Mouse (Mus musculus) cerebellum, adult 2 months (tissue): Measurements from ENCODE around the gene Rabgap1l. TPM values are rescaled to one million over a fixed set of nuclear protein-coding genes. Genes with fewer than 3 reads are reported as not detected.

Source experiments
- DNase-seq, 2 experiments: peaks; one replicate each; pipeline ENCODE4 v3.0.0; 2021
- H3K27ac ChIP-seq: fragments of 200-500 bp; 2 replicates; pipeline ENCODE4 v1.5.1; 2012; ENCODE audit warnings: low read length, control low read depth, inconsistent platforms; ENCODE audit not compliant: insufficient read depth
- H3K27me3 ChIP-seq: fragments of 200-500 bp; 2 replicates; pipeline ENCODE4 v1.6.1; 2012; ENCODE audit warnings: inconsistent platforms, mild to moderate bottlenecking, low read length, moderate library complexity; ENCODE audit not compliant: control insufficient read depth, insufficient read depth
- H3K4me1 ChIP-seq: fragments of 200-500 bp; 2 replicates; pipeline ENCODE4 v1.6.1; 2011; ENCODE audit warnings: low read length; ENCODE audit not compliant: control insufficient read depth, insufficient read depth
- H3K4me3 ChIP-seq: fragments of 200-500 bp; replicated peaks from 2 replicates; pipeline ENCODE3; 2011; ENCODE audit warnings: mild to moderate bottlenecking, low read depth, low read length, control low read depth; ENCODE audit not compliant: insufficient read depth
- CTCF ChIP-seq: fragments of 200-500 bp; IDR thresholded peaks from 2 replicates; pipeline ENCODE4 v1.5.1; 2011; ENCODE audit warnings: low read depth, mild to moderate bottlenecking, control low read depth, low read length, moderate library complexity, borderline replicate concordance; ENCODE audit not compliant: insufficient read depth
- POLR2A ChIP-seq: fragments of 200-500 bp; IDR thresholded peaks from 2 replicates; pipeline ENCODE4 v1.6.1; 2011; ENCODE audit warnings: low read length, control low read depth, borderline replicate concordance; ENCODE audit not compliant: insufficient read depth
- WGBS: fragments of 180-500 bp; shearing (Covaris S2); methylation state at CpG from one replicate; pipeline ENCODE4 v1.1.7; 2018; 5-methylcytosine and 5-hydroxymethylcytosine counted together
- polyA plus RNA-seq: library from polyadenylated mRNA; depleted of rRNA; stranded (reverse); fragments of >200 nt; gene quantifications from 2 replicates; pipeline ENCODE4 v1.2.3, GENCODE M21; 2012

Gene Rabgap1l
- polyA plus RNA-seq, 1 experiment: 57.7 TPM

GRCm38 (mm10) chr1:160690516-160691195 lies 102.4 kb downstream of the Rabgap1l start:
- Histone ChIP-seq H3K4me1 (no peaks in the 10 kb centered on the region), H3K27me3 (no peaks in the 10 kb centered on the region), H3K4me3 (no peak overlapping the region), H3K27ac (no peak overlapping the region)
- DNase-seq: no peak
- WGBS: 87% methylated on average over 7 of the region's 7 CpGs
- TF ChIP-seq CTCF (no peak), POLR2A (no peak)

DNA sequence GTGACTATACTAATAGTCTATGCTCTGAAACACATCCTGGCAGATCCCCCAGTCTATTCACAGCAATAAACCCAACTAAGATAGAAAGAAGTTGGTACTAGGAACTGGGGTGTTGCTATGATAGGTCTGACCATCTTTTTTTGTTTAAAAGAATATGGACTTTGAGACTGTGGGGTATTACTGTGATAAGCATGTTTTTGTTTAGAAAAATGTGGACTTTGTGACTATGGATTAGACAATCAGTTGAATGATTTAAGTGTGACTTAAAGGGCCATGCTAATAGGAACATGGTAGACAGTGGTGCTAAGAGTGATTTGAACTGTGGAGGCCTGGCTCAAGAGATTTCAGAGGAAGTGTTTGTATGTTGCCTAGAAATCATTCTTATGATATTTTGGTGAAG lies 103.5 kb downstream of the Rabgap1l start:
- Histone ChIP-seq H3K4me3 (no peak overlapping the region), H3K27me3 (no peaks in the 10 kb centered on the region), H3K4me1 (no peaks in the 10 kb centered on the region), H3K27ac (no peak overlapping the region)
- DNase-seq: no peak
- no peak for TF ChIP-seq POLR2A
- TF ChIP-seq CTCF: no peak

GRCm38 (mm10) chr1:160684251-160684650 lies 108.8 kb downstream of the Rabgap1l start:
- 98% methylated on average over 2 of the region's 2 CpGs for WGBS
- Histone ChIP-seq H3K27me3 (no peaks in the 10 kb centered on the region), H3K4me1 (no peaks in the 10 kb centered on the region), H3K27ac (no peak overlapping the region), H3K4me3 (no peak overlapping the region)
- no peak for TF ChIP-seq POLR2A
- no peak for DNase-seq

DNA sequence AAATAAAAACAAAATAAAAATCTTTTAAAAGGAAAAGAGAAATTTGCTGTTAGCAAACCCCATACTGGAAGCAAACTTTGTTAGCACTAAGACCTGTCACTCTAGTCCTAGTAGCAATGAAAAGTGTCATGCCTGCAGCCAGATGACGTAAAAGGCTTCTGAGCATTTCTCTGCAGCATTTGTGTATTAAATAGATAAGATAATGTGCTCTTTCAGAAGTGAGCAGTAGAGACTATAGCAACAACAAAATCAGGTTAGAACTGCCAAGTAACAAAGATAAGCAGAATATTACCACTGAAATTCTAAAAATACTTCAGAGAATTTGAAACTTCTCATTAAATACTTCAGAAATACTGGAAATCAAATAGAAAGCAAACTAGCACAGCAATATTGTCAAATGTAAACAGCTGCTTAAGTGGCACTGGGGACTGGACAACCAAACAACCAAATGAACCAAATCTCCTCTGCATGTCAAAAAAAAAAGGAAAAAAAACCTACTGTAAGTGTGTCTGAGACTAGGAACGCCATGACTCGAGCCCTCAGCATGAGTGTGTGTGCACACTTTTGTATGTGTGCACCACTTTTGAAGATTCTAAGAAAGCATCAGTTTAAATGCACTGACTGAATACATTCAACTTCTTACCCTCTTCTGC lies 111.5 kb downstream of the Rabgap1l start:
- no peak for TF ChIP-seq CTCF
- TF ChIP-seq POLR2A: no peak
- no peaks in the 10 kb centered on the region for H3K4me1 ChIP-seq
- H3K27me3 ChIP-seq: no peaks in the 10 kb centered on the region
- no peak overlapping the region for H3K4me3 ChIP-seq
- DNase-seq: no peak
- H3K27ac ChIP-seq: no peak overlapping the region
- 92% methylated on average over 3 of the region's 3 CpGs for WGBS

- no peak for DNase-seq
- 79% methylated on average over 2 of the region's 2 CpGs for WGBS
- TF ChIP-seq POLR2A: no peak
- no peak for TF ChIP-seq CTCF
- H3K4me1 ChIP-seq: no peaks in the 10 kb centered on the region
- no peaks in the 10 kb centered on the region for H3K27me3 ChIP-seq
- no peak overlapping the region for H3K27ac ChIP-seq
- no peak overlapping the region for H3K4me3 ChIP-seq
These were observed 118.2 kb downstream of the Rabgap1l start for GRCm38 (mm10) chr1:160674763-160675162.

DNA sequence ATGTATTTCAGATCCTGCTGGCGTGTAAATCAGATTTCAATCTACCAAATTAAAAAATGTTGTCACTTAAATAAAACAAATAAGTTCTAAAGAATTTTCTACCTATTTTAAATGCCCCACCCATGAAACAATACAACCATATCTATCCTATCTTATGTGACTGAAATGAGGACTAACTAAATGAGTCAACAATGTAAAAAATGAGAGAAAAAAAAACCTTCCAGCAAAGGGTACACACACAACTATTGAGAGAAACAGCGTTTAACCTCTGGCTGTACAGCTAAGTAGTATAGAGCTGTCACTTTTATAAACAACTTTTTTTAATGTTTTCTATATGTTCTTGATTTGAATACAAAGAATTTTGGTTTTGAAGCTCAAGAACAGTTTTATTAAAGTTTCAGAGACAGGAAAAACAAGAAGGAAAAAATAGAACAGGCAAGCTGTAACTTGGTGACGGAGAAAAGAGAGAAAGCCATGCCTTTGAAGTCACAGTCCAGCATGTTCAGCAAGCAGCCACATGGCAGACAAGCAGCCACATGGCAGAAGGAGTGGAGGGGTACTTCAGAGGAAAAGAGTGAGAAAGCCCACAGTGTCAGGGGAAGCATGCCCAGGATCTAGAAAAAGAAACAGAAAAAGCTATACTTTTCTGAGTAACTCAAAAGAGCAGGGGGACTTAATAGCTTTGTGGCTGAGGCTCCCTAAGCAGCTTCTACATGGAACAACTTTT lies 120.8 kb downstream of the Rabgap1l start:
- WGBS: 65% methylated on average over 3 of the region's 3 CpGs
- no peak overlapping the region for H3K4me3 ChIP-seq
- H3K27ac ChIP-seq: no peak overlapping the region
- no peaks in the 10 kb centered on the region for H3K4me1 ChIP-seq
- no peaks in the 10 kb centered on the region for H3K27me3 ChIP-seq
- no peak for TF ChIP-seq POLR2A
- no peak for TF ChIP-seq CTCF
- DNase-seq: no peak

GRCm38 (mm10) chr1:160655806-160656470 lies 137.1 kb downstream of the Rabgap1l start:
- Histone ChIP-seq H3K4me3 (no peak overlapping the region), H3K27ac (no peak overlapping the region), H3K4me1 (no peaks in the 10 kb centered on the region), H3K27me3 (no peaks in the 10 kb centered on the region)
- DNase-seq: no peak
- WGBS: 85% methylated on average over 2 of the region's 2 CpGs
- no peak for TF ChIP-seq CTCF
- no peak for TF ChIP-seq POLR2A
